Mouse (Mus musculus) liver, postnatal 0 days (tissue): Measurements from ENCODE around the gene Cdh12.

Experiments used
- CTCF ChIP-seq: sonication (generic); IDR thresholded peaks from 2 replicates; pipeline ENCODE4 v1.5.1; 2016; ENCODE audit warnings: antibody characterized with exemption, low read depth
- EP300 ChIP-seq: IDR thresholded peaks from 2 replicates; pipeline ENCODE4 v1.6.1; 2016; ENCODE audit warnings: antibody characterized with exemption, low read depth, mild to moderate bottlenecking

- TF ChIP-seq CTCF, result no peak
- no peak for TF ChIP-seq EP300
These were observed 988.3 kb downstream of the Cdh12 start for GRCm38 (mm10) chr15:21437347-21437746.
